Mouse (Mus musculus) embryonic facial prominence, embryonic 15.5 days (tissue): Measurements from ENCODE around the gene Ing1. TPM values are rescaled to one million over a fixed set of nuclear protein-coding genes. Genes with fewer than 3 reads are reported as not detected.
A peak's percentile ranks its signal among the peaks of the same experiment; 100 is the strongest.

ENCODE experiments used
- ATAC-seq: fragments of 200-750 bp; cut with Nextera tagmentation; 2 replicates; pipeline ENCODE4 v1.8.0; 2017; ENCODE audit warnings: low read depth, moderate TSS enrichment; ENCODE audit not compliant: insufficient number of reproducible peaks, low FRiP score, low TSS enrichment
- H3K27ac ChIP-seq: fragments of 300-500 bp; sonication (generic); replicated peaks from 2 replicates; pipeline ENCODE4 v1.5.1; 2015; ENCODE audit warnings: mild to moderate bottlenecking, inconsistent platforms
- H3K27me3 ChIP-seq: fragments of 300-500 bp; sonication (generic); 2 replicates; pipeline ENCODE4 v1.6.1; 2015; ENCODE audit warnings: inconsistent platforms
- H3K36me3 ChIP-seq: fragments of 300-500 bp; sonication (generic); 2 replicates; pipeline ENCODE4 v1.6.1; 2015; ENCODE audit warnings: mild to moderate bottlenecking, inconsistent platforms
- H3K4me1 ChIP-seq: fragments of 300-500 bp; sonication (generic); 2 replicates; pipeline ENCODE4 v1.6.1; 2015; ENCODE audit warnings: inconsistent platforms
- H3K4me2 ChIP-seq: fragments of 300-500 bp; sonication (generic); replicated peaks from 2 replicates; pipeline ENCODE4 v1.6.1; 2015; ENCODE audit warnings: mild to moderate bottlenecking, inconsistent platforms
- H3K4me3 ChIP-seq: fragments of 300-500 bp; sonication (generic); replicated peaks from 2 replicates; pipeline ENCODE4 v1.5.1; 2015; ENCODE audit warnings: mild to moderate bottlenecking, inconsistent platforms
- H3K9ac ChIP-seq: fragments of 300-500 bp; sonication (generic); 2 replicates; pipeline ENCODE4 v1.6.1; 2015; ENCODE audit warnings: inconsistent platforms
- H3K9me3 ChIP-seq: fragments of 300-500 bp; sonication (generic); replicated peaks from 2 replicates; pipeline ENCODE4 v1.6.1; 2016; ENCODE audit warnings: inconsistent platforms
- WGBS: fragments of 180-500 bp; shearing (Covaris S2); methylation state at CpG from one replicate; pipeline ENCODE4 v1.1.7; 2015; 5-methylcytosine and 5-hydroxymethylcytosine counted together
- polyA plus RNA-seq: library from polyadenylated mRNA; unstranded; fragments of >200 nt; fragmentation: Nextera tagmentation; extraction: Ambion mirVana; gene quantifications from 2 replicates; pipeline ENCODE4 v1.2.1, GENCODE M21; 2015

The Ing1 gene
- polyA plus RNA-seq, 1 experiment from 2014 or later = 36.3 TPM

- Histone ChIP-seq H3K36me3 (peaks cover 51% of the 10 kb centered on the region), H3K9me3 (no peaks in the 10 kb centered on the region), H3K4me1 (no peaks in the 10 kb centered on the region), H3K27ac (no peak overlapping the region), H3K9ac (no peak overlapping the region), H3K27me3 (no peaks in the 10 kb centered on the region), H3K4me3 (no peak overlapping the region), H3K4me2 (no peak overlapping the region)
- ATAC-seq = no peak
- 83% methylated on average over 3 of the region's 3 CpGs for WGBS
Measured at GRCm38 (mm10) chr8:11523331-11523730, 32.0 kb upstream of the Ing1 start.

- H3K27ac ChIP-seq = no peak overlapping the region
- H3K4me1 ChIP-seq = no peaks in the 10 kb centered on the region
- ATAC-seq = no peak
- no peaks in the 10 kb centered on the region for H3K9me3 ChIP-seq
- peaks cover 66% of the 10 kb centered on the region for H3K36me3 ChIP-seq
- no peak overlapping the region for H3K4me3 ChIP-seq
- no peak overlapping the region for H3K4me2 ChIP-seq
- no peak overlapping the region for H3K9ac ChIP-seq
- H3K27me3 ChIP-seq = no peaks in the 10 kb centered on the region
- 84% methylated on average over 18 of the region's 18 CpGs for WGBS
Measured at GRCm38 (mm10) chr8:11530155-11530770, 25.1 kb upstream of the Ing1 start.

DNA sequence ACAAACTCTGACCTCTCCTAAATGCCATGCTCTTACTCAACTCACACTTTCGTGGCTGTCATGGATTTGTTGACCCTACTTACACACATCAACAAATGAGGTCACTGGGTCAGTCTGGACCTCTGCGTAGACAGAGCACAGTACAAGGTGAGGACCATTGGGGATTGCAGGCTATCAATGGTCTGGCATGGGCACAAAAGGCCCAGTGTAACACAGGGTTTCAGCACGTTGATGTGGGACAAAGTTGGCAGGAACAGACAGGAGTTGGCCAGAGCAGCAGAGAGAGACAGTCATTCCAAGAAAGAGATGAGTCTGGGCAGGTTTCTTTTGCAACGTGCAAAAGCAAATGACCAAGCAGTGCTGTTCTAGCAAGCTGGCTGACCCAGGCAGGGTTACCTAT lies 24.5 kb upstream of the Ing1 start:
- no peak overlapping the region for H3K4me2 ChIP-seq
- no peak for ATAC-seq
- H3K4me1 ChIP-seq = no peaks in the 10 kb centered on the region
- 64% methylated on average over 4 of the region's 4 CpGs for WGBS
- no peaks in the 10 kb centered on the region for H3K9me3 ChIP-seq
- H3K4me3 ChIP-seq = no peak overlapping the region
- H3K27ac ChIP-seq = no peak overlapping the region
- H3K27me3 ChIP-seq = no peaks in the 10 kb centered on the region
- no peak overlapping the region for H3K9ac ChIP-seq
- H3K36me3 ChIP-seq = peaks cover 64% of the 10 kb centered on the region

- 34% methylated on average over 9 of the region's 9 CpGs for WGBS
- Histone ChIP-seq H3K27me3 (no peaks in the 10 kb centered on the region), H3K4me1 (no peaks in the 10 kb centered on the region), H3K4me3 (no peak overlapping the region), H3K4me2 (no peak overlapping the region), H3K9me3 (no peaks in the 10 kb centered on the region), H3K27ac (no peak overlapping the region), H3K9ac (no peak overlapping the region), H3K36me3 (peaks cover 65% of the 10 kb centered on the region)
- no peak for ATAC-seq
Measured at GRCm38 (mm10) chr8:11534494-11534893, 20.9 kb upstream of the Ing1 start.

DNA sequence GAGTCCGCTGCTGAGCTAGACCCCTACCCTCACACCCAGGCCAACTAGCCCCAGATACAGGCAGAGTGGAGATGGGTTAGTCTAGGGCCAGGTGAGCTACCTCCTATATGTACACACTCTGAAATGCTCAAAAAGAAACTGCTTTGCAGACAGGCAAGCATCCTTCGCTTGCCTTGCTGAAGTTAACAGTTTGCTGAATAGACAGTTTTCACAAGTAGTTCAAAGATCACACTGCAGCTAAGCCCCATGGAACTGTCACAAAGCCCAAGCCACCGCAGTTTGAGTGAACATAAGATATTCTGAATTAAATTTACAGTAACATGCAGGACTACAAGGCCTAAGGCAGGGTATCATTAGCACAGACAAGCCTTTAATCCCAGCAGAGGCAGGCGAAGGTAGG lies 16.3 kb upstream of the Ing1 start:
- Histone ChIP-seq H3K4me1 (no peaks in the 10 kb centered on the region), H3K27me3 (no peaks in the 10 kb centered on the region), H3K27ac (no peak overlapping the region), H3K4me3 (no peak overlapping the region), H3K9ac (no peak overlapping the region), H3K4me2 (no peak overlapping the region), H3K9me3 (no peaks in the 10 kb centered on the region), H3K36me3 (peaks cover 73% of the 10 kb centered on the region)
- no peak for ATAC-seq
- 81% methylated on average over 4 of the region's 4 CpGs for WGBS

GRCm38 (mm10) chr8:11540182-11540581 lies 15.2 kb upstream of the Ing1 start:
- Histone ChIP-seq H3K4me1 (no peaks in the 10 kb centered on the region), H3K36me3 (peaks cover 66% of the 10 kb centered on the region), H3K27ac (no peak overlapping the region), H3K27me3 (no peaks in the 10 kb centered on the region), H3K9ac (no peak overlapping the region), H3K4me2 (no peak overlapping the region), H3K9me3 (no peaks in the 10 kb centered on the region), H3K4me3 (no peak overlapping the region)
- 88% methylated on average over 8 of the region's 8 CpGs for WGBS
- ATAC-seq = no peak

DNA sequence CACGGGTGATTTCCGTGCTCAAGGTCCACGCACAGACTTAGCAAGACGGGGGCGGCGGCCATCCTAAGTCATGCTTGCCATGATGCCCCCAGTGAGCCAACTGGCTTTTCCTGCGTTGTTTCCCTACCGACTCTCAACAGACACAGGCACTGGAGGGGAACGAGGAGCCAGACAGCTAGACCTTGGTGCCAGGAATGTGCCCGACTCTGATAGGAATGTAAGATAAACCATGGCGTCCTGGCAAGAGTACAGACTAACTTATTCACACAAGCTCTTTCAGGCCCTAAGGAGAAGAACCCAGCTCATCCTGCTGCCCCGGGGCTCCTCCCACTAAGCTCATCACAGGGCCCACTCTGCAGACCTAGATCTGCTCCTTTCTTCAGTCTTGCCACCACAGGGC lies 13.3 kb upstream of the Ing1 start:
- no peak overlapping the region for H3K27ac ChIP-seq
- WGBS = 84% methylated on average over 12 of the region's 12 CpGs
- H3K36me3 ChIP-seq = peaks cover 67% of the 10 kb centered on the region
- no peak overlapping the region for H3K4me2 ChIP-seq
- H3K4me1 ChIP-seq = no peaks in the 10 kb centered on the region
- H3K27me3 ChIP-seq = no peaks in the 10 kb centered on the region
- no peaks in the 10 kb centered on the region for H3K9me3 ChIP-seq
- H3K9ac ChIP-seq = no peak overlapping the region
- no peak for ATAC-seq
- no peak overlapping the region for H3K4me3 ChIP-seq

DNA sequence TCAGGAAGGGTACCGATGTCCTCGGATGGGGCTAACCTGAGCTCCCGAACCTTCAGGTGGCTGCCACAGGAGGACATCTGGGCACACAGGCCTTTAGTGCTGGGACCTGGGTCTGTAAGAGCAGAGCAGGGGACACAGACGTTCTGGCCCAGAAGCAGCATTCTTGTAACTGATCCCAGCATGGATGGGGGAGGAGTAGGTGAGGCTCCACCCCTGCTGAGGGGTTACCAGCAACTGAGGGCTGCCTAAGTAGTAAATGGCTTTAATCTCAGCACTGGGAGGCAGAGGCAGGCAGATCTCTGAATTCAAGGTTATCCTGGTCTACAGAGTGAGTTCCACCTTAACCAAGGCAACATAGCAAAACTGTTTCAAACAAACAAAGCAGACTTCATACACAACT lies 12.5 kb upstream of the Ing1 start:
- Histone ChIP-seq H3K9me3 (no peaks in the 10 kb centered on the region), H3K27ac (no peak overlapping the region), H3K4me1 (no peaks in the 10 kb centered on the region), H3K4me2 (no peak overlapping the region), H3K9ac (no peak overlapping the region), H3K4me3 (no peak overlapping the region), H3K36me3 (peaks cover 67% of the 10 kb centered on the region), H3K27me3 (no peaks in the 10 kb centered on the region)
- 83% methylated on average over 4 of the region's 4 CpGs for WGBS
- ATAC-seq = no peak

GRCm38 (mm10) chr8:11544386-11544785 lies 11.0 kb upstream of the Ing1 start:
- Histone ChIP-seq H3K4me2 (no peak overlapping the region), H3K27ac (no peak overlapping the region), H3K4me1 (0 out of 2 replicates have a peak, but pooled peaks cover 4% of the 10 kb centered on the region), H3K36me3 (peaks cover 57% of the 10 kb centered on the region), H3K4me3 (no peak overlapping the region), H3K27me3 (no peaks in the 10 kb centered on the region), H3K9ac (no peak overlapping the region), H3K9me3 (no peaks in the 10 kb centered on the region)
- 46% methylated on average over 3 of the region's 3 CpGs for WGBS
- ATAC-seq = no peak

- peaks cover 16% of the 10 kb centered on the region for H3K4me1 ChIP-seq
- H3K4me3 ChIP-seq = no peak overlapping the region
- H3K9ac ChIP-seq = no peak overlapping the region
- ATAC-seq = no peak
- H3K27ac ChIP-seq = no peak overlapping the region
- WGBS = 58% methylated on average over 6 of the region's 6 CpGs
- H3K9me3 ChIP-seq = no peaks in the 10 kb centered on the region
- H3K4me2 ChIP-seq = no peak overlapping the region
- peaks cover 32% of the 10 kb centered on the region for H3K36me3 ChIP-seq
- H3K27me3 ChIP-seq = no peaks in the 10 kb centered on the region
Measured at GRCm38 (mm10) chr8:11547063-11547462, 8.3 kb upstream of the Ing1 start.

GRCm38 (mm10) chr8:11549706-11550105 lies 5.7 kb upstream of the Ing1 start:
- Histone ChIP-seq H3K27me3 (no peaks in the 10 kb centered on the region), H3K36me3 (peaks cover 20% of the 10 kb centered on the region; the same call in 1 of the 2 replicates), H3K4me2 (peak overlapping the region; percentile 79), H3K4me1 (peaks cover 26% of the 10 kb centered on the region), H3K9me3 (no peaks in the 10 kb centered on the region), H3K27ac (peak overlapping the region; percentile 96), H3K9ac (no peak overlapping the region), H3K4me3 (peak overlapping the region; percentile 93)
- WGBS = 13% methylated on average over 7 of the region's 7 CpGs
- no peak for ATAC-seq

DNA sequence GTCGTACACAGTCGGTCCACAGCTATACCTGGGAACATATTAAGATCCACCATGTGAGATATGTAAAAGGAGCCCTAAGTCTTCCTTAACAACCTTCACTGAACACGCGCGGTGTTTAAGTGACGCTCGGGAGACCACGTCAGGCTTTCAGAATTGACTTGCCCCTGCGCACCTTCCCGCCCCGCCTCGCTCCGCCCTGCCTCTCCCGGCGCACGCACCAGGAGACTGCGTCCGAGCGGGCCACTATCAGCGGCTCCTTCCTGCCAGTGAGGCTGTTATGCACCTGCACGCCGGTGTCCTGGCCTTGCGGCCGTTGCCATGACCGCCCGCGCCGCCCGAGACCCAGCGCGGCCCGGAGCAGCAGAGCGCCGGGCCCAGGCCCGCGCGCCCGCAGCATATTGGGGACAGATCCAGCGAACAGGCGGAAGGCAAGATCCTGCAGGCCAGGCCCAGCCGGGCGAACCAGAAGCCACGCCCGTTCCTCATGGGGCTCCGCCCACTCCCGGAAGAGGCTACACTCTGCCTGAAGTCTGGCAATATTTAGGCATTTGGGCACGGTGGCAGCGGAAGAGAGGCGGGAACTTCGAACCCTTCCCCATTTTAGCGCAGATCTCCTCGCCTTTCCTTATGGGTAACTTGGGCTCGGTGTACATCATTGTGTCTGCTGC lies 5.0 kb upstream of the Ing1 start, which contains the start of gene Cars2:
TSS of gene Cars2 (minus strand) at position 503 of the 668 bp plus-strand sequence.
- under 1% methylated on average over 53 of the region's 53 CpGs for WGBS
- Histone ChIP-seq H3K4me2 (peak within 1 kb of the TSS; percentile 79), H3K9me3 (no peaks in the 10 kb centered on the region), H3K27me3 (no peaks in the 10 kb centered on the region), H3K4me1 (peaks cover 26% of the 10 kb centered on the region), H3K27ac (peak within 1 kb of the TSS; percentile 96), H3K36me3 (peaks cover 14% of the 10 kb centered on the region; the same call in 1 of the 2 replicates), H3K4me3 (peak within 1 kb of the TSS; percentile 93), H3K9ac (peak within 1 kb of the TSS; percentile 89)
- ATAC-seq = peak; percentile 82
